Comparison of ENCODE assay signal across 30 mouse cellular contexts in genomic region chr2:153199114-153199513, GRCm38 (mm10). TPM values are rescaled to one million over a fixed set of nuclear protein-coding genes. Genes with fewer than 3 reads are reported as not detected.
DNase-seq lines count a peak whose midpoint lies in the region; ATAC-seq and TF ChIP-seq lines count a peak whose summit lies in the region.
"Had no signal": no experiment of that assay in that cellular context is flagged by ENCODE, and none has a peak within 500 bp of the region (broad histone marks: within the 10 kb centered on the region; RNA-seq: fewer than 3 reads in every experiment).

No protein-coding gene starts in this region.

- H3K9me3 ChIP-seq in G1E (replicated peaks), result no peaks in the 10 kb centered on the region
- H3K9me3 ChIP-seq: embryonic facial prominence, embryonic 15.5 days; forebrain, embryonic 13.5 days; hindbrain, embryonic 13.5 days; kidney, embryonic 15.5 days; limb, embryonic 10.5 days; limb, embryonic 15.5 days; liver, embryonic 15.5 days; lung, embryonic 15.5 days; midbrain, embryonic 10.5 days; midbrain, embryonic 15.5 days had no signal

- TF ChIP-seq CTCF in G1E (IDR thresholded peaks at IDR 0.05; ENCODE audit: low read depth, low read length), result no peak

- H3K4me1 ChIP-seq in G1E (ENCODE audit: insufficient read depth, low read depth, low read length), result peaks cover 32% of the 10 kb centered on the region
- H3K4me1 ChIP-seq: embryonic facial prominence, embryonic 15.5 days; forebrain, embryonic 13.5 days; hindbrain, embryonic 13.5 days; kidney, embryonic 15.5 days; limb, embryonic 10.5 days; limb, embryonic 15.5 days; lung, embryonic 15.5 days; midbrain, embryonic 15.5 days had no signal

- peak; percentile 15 for ATAC-seq in G1E (ENCODE audit: extremely low read depth, insufficient number of reproducible peaks, low FRiP score, poor library complexity, severe bottlenecking)
- ATAC-seq in granulocyte monocyte progenitor cell, adult 5-6 weeks (replicated peaks; ENCODE audit: poor library complexity, severe bottlenecking), result peak; percentile 91
- ATAC-seq in megakaryocyte progenitor cell, adult 5-6 weeks (replicated peaks; ENCODE audit: poor library complexity), result peak; percentile 95
- ATAC-seq: CD4-positive, CD25-positive, alpha-beta regulatory T cell, adult 4 months; forebrain, embryonic 13.5 days; midbrain, embryonic 15.5 days; Patski had no signal

- peaks cover 90% of the 10 kb centered on the region for H3K36me3 ChIP-seq in G1E (replicated peaks)

- DNase-seq in layer of hippocampus, adult 9-11 months, result peak; percentile 15
- DNase-seq in layer of hippocampus, postnatal 10 days (ENCODE audit: low spot score in 2 of 2), result no peak
- DNase-seq in G1E (ENCODE audit: low spot score), result no peak
- DNase-seq in spleen, postnatal 4 days (ENCODE audit: low spot score in 2 of 2), result no peak
- no peak for DNase-seq in testis, postnatal 10 days (ENCODE audit: low spot score)
- no peak for DNase-seq in thymus, postnatal 25 days
- DNase-seq: adrenal gland, postnatal 10 days; cerebellum, adult 11 months; cerebellum, adult 9-10 months; cerebellum, postnatal 36 days; gastrocnemius, postnatal 10 days; kidney, adult 11 months; kidney, postnatal 36 days; thymus, adult 2 months; thymus, postnatal 4 days had no signal

- no peaks in the 10 kb centered on the region for H3K27me3 ChIP-seq in G1E (ENCODE audit: insufficient read depth, low read length)
- H3K27me3 ChIP-seq: embryonic facial prominence, embryonic 15.5 days; forebrain, embryonic 13.5 days; hindbrain, embryonic 13.5 days; kidney, embryonic 15.5 days; limb, embryonic 15.5 days; liver, embryonic 15.5 days; lung, embryonic 15.5 days; midbrain, embryonic 15.5 days; Patski had no signal

- no peak overlapping the region for H3K4me3 ChIP-seq in G1E (ENCODE audit: low read depth, low read length)
- H3K4me3 ChIP-seq: embryonic facial prominence, embryonic 15.5 days; forebrain, embryonic 13.5 days; hindbrain, embryonic 13.5 days; kidney, embryonic 15.5 days; layer of hippocampus, adult 2 months; limb, embryonic 10.5 days; limb, embryonic 15.5 days; liver, embryonic 15.5 days; lung, embryonic 15.5 days; midbrain, embryonic 10.5 days; midbrain, embryonic 15.5 days had no signal

RNA-seq across cellular contexts. Expression of gene Tspyl3, which starts 26.1 kb away (rescaled TPM):
- total RNA-seq in layer of hippocampus, postnatal 10 days (2021), result 10 to 100 TPM; 30.6 to 32.7 TPM
- total RNA-seq in G1E (2014; fragmentation: Nextera tagmentation) (1.1 TPM in 1 of 2 replicates, not detected in the other), G1E (2017) (0.23 and 0.27 TPM in 2 replicates)
- 0.27 and 0.32 TPM in 2 replicates for polyA plus RNA-seq in G1E (2012)
- 12.1 and 16.7 TPM in 2 replicates for total RNA-seq in granulocyte monocyte progenitor cell, adult 5-6 weeks (2014; fragmentation: Nextera tagmentation)
- total RNA-seq in granulocyte monocyte progenitor cell, adult 5-6 weeks (2017), result 6.1 and 6.2 TPM in 2 replicates
- 8.0 and 10.8 TPM in 2 replicates for total RNA-seq in megakaryocyte progenitor cell, adult 5-6 weeks (2015)
- 7.0 and 8.9 TPM in 2 replicates for total RNA-seq in megakaryocyte progenitor cell, adult 5-6 weeks (2017)

RNA-seq across cellular contexts. Expression of gene Tm9sf4, which starts 38.0 kb away (rescaled TPM):
- 100 to 1,000 TPM in 1 of 2 experiments, 10 to 100 TPM in 1; 87.7 to 110 TPM for total RNA-seq in layer of hippocampus, postnatal 10 days (2021)
- 90.5 and 109 TPM in 2 replicates for total RNA-seq in G1E (2014; fragmentation: Nextera tagmentation)
- 42.9 and 46.8 TPM in 2 replicates for total RNA-seq in G1E (2017)
- polyA plus RNA-seq in G1E (2012), result 27.9 and 35.2 TPM in 2 replicates
- 54.2 and 60.7 TPM in 2 replicates for total RNA-seq in granulocyte monocyte progenitor cell, adult 5-6 weeks (2014; fragmentation: Nextera tagmentation)
- total RNA-seq in granulocyte monocyte progenitor cell, adult 5-6 weeks (2017), result 61.3 and 91.4 TPM in 2 replicates
- total RNA-seq in megakaryocyte progenitor cell, adult 5-6 weeks (2015), result 59.2 and 60.4 TPM in 2 replicates
- total RNA-seq in megakaryocyte progenitor cell, adult 5-6 weeks (2017), result 65.8 and 89.2 TPM in 2 replicates

RNA-seq across cellular contexts. Expression of gene Plagl2, which starts 42.1 kb away (rescaled TPM):
- 1 to 10 TPM; 5.0 to 5.4 TPM for total RNA-seq in layer of hippocampus, postnatal 10 days (2021)
- total RNA-seq in G1E (2014; fragmentation: Nextera tagmentation), result 106 and 108 TPM in 2 replicates
- 11.0 and 12.5 TPM in 2 replicates for total RNA-seq in G1E (2017)
- polyA plus RNA-seq in G1E (2012), result 27.5 and 35.9 TPM in 2 replicates
- 45.0 and 46.6 TPM in 2 replicates for total RNA-seq in granulocyte monocyte progenitor cell, adult 5-6 weeks (2014; fragmentation: Nextera tagmentation)
- total RNA-seq in granulocyte monocyte progenitor cell, adult 5-6 weeks (2017), result 5.4 and 7.2 TPM in 2 replicates
- total RNA-seq in megakaryocyte progenitor cell, adult 5-6 weeks (2015), result 42.3 and 45.4 TPM in 2 replicates
- 5.6 TPM in 2 replicates for total RNA-seq in megakaryocyte progenitor cell, adult 5-6 weeks (2017)

RNA-seq across cellular contexts. Expression of gene Pofut1, which starts 42.2 kb away (rescaled TPM):
- total RNA-seq in layer of hippocampus, postnatal 10 days (2021), result 10 to 100 TPM; 18.0 to 22.9 TPM
- total RNA-seq in G1E (2014; fragmentation: Nextera tagmentation), result 26.5 and 33.7 TPM in 2 replicates
- 29.5 and 30.0 TPM in 2 replicates for total RNA-seq in G1E (2017)
- polyA plus RNA-seq in G1E (2012), result 11.2 and 12.8 TPM in 2 replicates
- total RNA-seq in granulocyte monocyte progenitor cell, adult 5-6 weeks (2014; fragmentation: Nextera tagmentation), result 17.6 and 20.3 TPM in 2 replicates
- total RNA-seq in granulocyte monocyte progenitor cell, adult 5-6 weeks (2017), result 16.0 and 19.1 TPM in 2 replicates
- total RNA-seq in megakaryocyte progenitor cell, adult 5-6 weeks (2015), result 14.0 and 14.9 TPM in 2 replicates
- 16.7 and 22.1 TPM in 2 replicates for total RNA-seq in megakaryocyte progenitor cell, adult 5-6 weeks (2017)

Comparison
In these comparisons a context has a peak if more than half of its experiments do, and no peak if none do; other contexts are left out.
1. ATAC-seq: peak in every context shown above with its lines; median percentile 95 in megakaryocyte progenitor cell, adult 5-6 weeks; 91 in granulocyte monocyte progenitor cell, adult 5-6 weeks; 15 in G1E.